In genomic region chr15:77956404-77956901, GRCm38 (mm10) we compare ENCODE assay signal across 8 mouse cellular contexts. TPM values are rescaled to one million over a fixed set of nuclear protein-coding genes. Genes with fewer than 3 reads are reported as not detected.
A peak's percentile ranks its signal among the peaks of the same experiment; 100 is the strongest.
DNase-seq lines count a peak whose midpoint lies in the region; ATAC-seq lines count a peak whose summit lies in the region.

Gene Foxred2, minus strand, starts transcription at chr15:77956722.

- H3K27me3 ChIP-seq in intestine, embryonic 14.5 days (replicated peaks; ENCODE audit: control insufficient read depth, insufficient read depth, low read length) = peaks cover 15% of the 10 kb centered on the region
- H3K27me3 ChIP-seq in midbrain, embryonic 10.5 days (ENCODE audit: low read depth, poor library complexity, severe bottlenecking) = peaks cover 43% of the 10 kb centered on the region

- peak; percentile 87 for ATAC-seq in intestine, embryonic 14.5 days (replicated peaks; ENCODE audit: low FRiP score, low TSS enrichment, low read depth)

- intact Hi-C loops in left cerebral cortex, postnatal 36 days (cut with DNase I) = no loop called here

- no peak within 1 kb of the TSS for H3K27ac ChIP-seq in intestine, embryonic 14.5 days (ENCODE audit: low read depth)
- H3K27ac ChIP-seq in midbrain, embryonic 10.5 days (replicated peaks) = peak within 1 kb of the TSS; percentile 80

- H3K9me3 ChIP-seq in intestine, embryonic 14.5 days (ENCODE audit: control insufficient read depth, low read length) = no peaks in the 10 kb centered on the region
- no peaks in the 10 kb centered on the region for H3K9me3 ChIP-seq in midbrain, embryonic 10.5 days (replicated peaks)

- H3K36me3 ChIP-seq in intestine, embryonic 14.5 days (ENCODE audit: control insufficient read depth, insufficient read depth, low read length) = peaks cover 34% of the 10 kb centered on the region
- H3K36me3 ChIP-seq in midbrain, embryonic 10.5 days = peaks cover 50% of the 10 kb centered on the region

- under 1% methylated on average over 39 of the region's 39 CpGs for WGBS in intestine, embryonic 14.5 days
- WGBS in midbrain, embryonic 10.5 days = under 1% methylated on average over 39 of the region's 39 CpGs

- H3K4me1 ChIP-seq in intestine, embryonic 14.5 days (replicated peaks; ENCODE audit: control insufficient read depth, insufficient read depth, low read length) = peaks cover 6% of the 10 kb centered on the region; the same call in 1 of the 2 replicates
- H3K4me1 ChIP-seq in midbrain, embryonic 10.5 days = peaks cover 29% of the 10 kb centered on the region

- H3K4me3 ChIP-seq in intestine, embryonic 14.5 days (ENCODE audit: low read depth, low read length) = peak within 1 kb of the TSS; percentile 50
- H3K4me3 ChIP-seq in midbrain, embryonic 10.5 days = peak within 1 kb of the TSS; percentile 66

- peak within 1 kb of the TSS; percentile 68 for H3K4me2 ChIP-seq in intestine, embryonic 14.5 days (ENCODE audit: low read length)

- peak; percentile 76 to 78 for DNase-seq in adrenal gland, adult 18-20 months (ENCODE audit: low spot score in 2 of 2)
- peak; percentile 92 for DNase-seq in embryo, embryonic 11 days
- peak; percentile 83 for DNase-seq in gastrocnemius, postnatal 25 days
- peak; percentile 86 for DNase-seq in intestine, embryonic 14.5 days (ENCODE audit: low spot score)
- DNase-seq in left cerebral cortex, postnatal 36 days (ENCODE audit: low spot score in 2 of 2) = peak; percentile 84
- peak; percentile 87 for DNase-seq in midbrain, embryonic 10.5 days (ENCODE audit: low spot score)
- DNase-seq in skeletal muscle tissue, adult 2 months (ENCODE audit: low read depth, low spot score) = peak; percentile 59
- DNase-seq in adipocyte (ENCODE audit: low spot score) = no peak

- H3K9ac ChIP-seq in intestine, embryonic 14.5 days (ENCODE audit: low read length) = peak within 1 kb of the TSS; percentile 37

RNA-seq across cellular contexts. Expression of gene Foxred2, which starts in this region (rescaled TPM):
- total RNA-seq in adrenal gland, adult 18-20 months (2021) = 1 to 10 TPM; 2.8 to 3.5 TPM
- under 1 TPM; 0.54 to 0.86 TPM for total RNA-seq in gastrocnemius, postnatal 25 days (2021)
- 4.6 and 4.7 TPM in 2 replicates for polyA plus RNA-seq in intestine, embryonic 14.5 days (2014; fragmentation: Nextera tagmentation; extraction: Ambion mirVana)
- 10 to 100 TPM; 11.9 to 12.3 TPM for total RNA-seq in left cerebral cortex, postnatal 36 days (2021)
- polyA plus RNA-seq in midbrain, embryonic 10.5 days (2016; fragmentation: Nextera tagmentation; extraction: Ambion mirVana) = 6.4 and 6.5 TPM in 2 replicates

Comparison
In these comparisons a context has a peak if more than half of its experiments do, and no peak if none do; other contexts are left out.
1. Peak in DNase-seq in gastrocnemius, postnatal 25 days; RNA of the gene not detected or under 1 TPM.